In the genomic region with DNA sequence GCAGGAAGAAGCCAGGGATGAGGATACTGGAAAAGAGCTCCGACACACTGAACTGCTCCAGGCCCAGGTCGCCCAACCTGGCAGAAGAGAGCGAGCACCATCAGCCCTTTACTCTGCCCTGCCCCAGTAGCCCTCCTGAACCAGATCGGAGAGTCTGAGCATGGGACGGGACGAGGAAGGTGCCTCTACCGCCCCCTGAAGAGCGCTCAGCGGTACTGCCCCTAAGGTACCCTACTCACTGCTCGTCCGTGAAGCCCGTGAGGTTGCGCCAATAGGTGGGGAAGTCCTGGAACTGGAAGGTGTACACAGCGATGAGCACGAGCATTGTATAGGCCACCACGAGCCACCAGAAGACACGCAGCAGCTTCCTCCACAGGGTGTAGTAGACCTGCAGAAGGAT, we compare ENCODE assay signal across 12 mouse cellular contexts. TPM values are rescaled to one million over a fixed set of nuclear protein-coding genes. Genes with fewer than 3 reads are reported as not detected.
A peak's percentile ranks its signal among the peaks of the same experiment; 100 is the strongest.
DNase-seq lines count a peak whose midpoint lies in the region; ATAC-seq and TF ChIP-seq lines count a peak whose summit lies in the region.
"Had no signal": no experiment of that assay in that cellular context is flagged by ENCODE, and none has a peak within 500 bp of the region (broad histone marks: within the 10 kb centered on the region; RNA-seq: fewer than 3 reads in every experiment).

No protein-coding gene starts in this region.

- no peaks in the 10 kb centered on the region for H3K27me3 ChIP-seq in kidney, embryonic 15.5 days
- H3K27me3 ChIP-seq in forebrain, embryonic 11.5 days (ENCODE audit: control insufficient read depth, insufficient read depth, low read length) = no peaks in the 10 kb centered on the region

- no peak for ATAC-seq in kidney, embryonic 15.5 days (replicated peaks; ENCODE audit: low FRiP score)
- no peak for ATAC-seq in forebrain, embryonic 11.5 days (replicated peaks; ENCODE audit: low FRiP score)
- ATAC-seq: forebrain, embryonic 14.5 days had no signal

- H3K4me2 ChIP-seq in kidney, embryonic 15.5 days = no peak overlapping the region
- no peak overlapping the region for H3K4me2 ChIP-seq in forebrain, embryonic 11.5 days (ENCODE audit: low read depth, low read length, severe bottlenecking)

- TF ChIP-seq POLR2A in embryonic fibroblast, embryonic 13.5 days (IDR thresholded peaks at IDR 0.05; ENCODE audit: low read depth, low read length) = no peak

- H3K36me3 ChIP-seq in kidney, embryonic 15.5 days = peaks cover 88% of the 10 kb centered on the region
- H3K36me3 ChIP-seq in forebrain, embryonic 11.5 days (ENCODE audit: control insufficient read depth, insufficient read depth, low read length) = no peaks in the 10 kb centered on the region

- peak; percentile 38; the same call in 1 of the 2 replicates for TF ChIP-seq CTCF in embryonic fibroblast, embryonic 13.5 days (IDR thresholded peaks at IDR 0.05; ENCODE audit: borderline replicate concordance, insufficient read depth, low read length)

- H3K4me1 ChIP-seq in kidney, embryonic 15.5 days = peaks cover 7% of the 10 kb centered on the region
- H3K4me1 ChIP-seq in embryonic fibroblast, embryonic 13.5 days (ENCODE audit: control insufficient read depth, insufficient read depth, low read length) = no peaks in the 10 kb centered on the region
- no peaks in the 10 kb centered on the region for H3K4me1 ChIP-seq in forebrain, embryonic 11.5 days (replicated peaks; ENCODE audit: control insufficient read depth, insufficient read depth, low read length)
- H3K4me1 ChIP-seq: midbrain, embryonic 10.5 days had no signal

- H3K9ac ChIP-seq in kidney, embryonic 15.5 days = no peak overlapping the region
- H3K9ac ChIP-seq in forebrain, embryonic 11.5 days (ENCODE audit: low read length) = no peak overlapping the region

- 76% methylated on average over 17 of the region's 17 CpGs for WGBS in kidney, embryonic 15.5 days
- WGBS in forebrain, embryonic 11.5 days = 73% methylated on average over 17 of the region's 17 CpGs

- H3K27ac ChIP-seq in kidney, embryonic 15.5 days = peak overlapping the region; percentile 64
- no peak overlapping the region for H3K27ac ChIP-seq in embryonic fibroblast, embryonic 13.5 days (ENCODE audit: insufficient read depth, low read length)
- H3K27ac ChIP-seq in forebrain, embryonic 11.5 days (ENCODE audit: low read depth, low read length) = no peak overlapping the region
- H3K27ac ChIP-seq: midbrain, embryonic 10.5 days had no signal

- H3K9me3 ChIP-seq in kidney, embryonic 15.5 days (replicated peaks) = no peaks in the 10 kb centered on the region
- H3K9me3 ChIP-seq in forebrain, embryonic 11.5 days (ENCODE audit: control insufficient read depth, low read length) = no peaks in the 10 kb centered on the region
- H3K9me3 ChIP-seq: midbrain, embryonic 10.5 days had no signal

- H3K4me3 ChIP-seq in kidney, embryonic 15.5 days (replicated peaks) = no peak overlapping the region
- H3K4me3 ChIP-seq in embryonic fibroblast, embryonic 13.5 days (ENCODE audit: insufficient read depth, low read length) = no peak overlapping the region
- H3K4me3 ChIP-seq in forebrain, embryonic 11.5 days (ENCODE audit: low read depth, low read length) = no peak overlapping the region
- H3K4me3 ChIP-seq: midbrain, embryonic 10.5 days had no signal

- DNase-seq in kidney, postnatal 36 days = no peak
- peak; percentile 26 for DNase-seq in thymus, postnatal 14 days
- DNase-seq in thymus, adult 18-20 months = no peak
- no peak for DNase-seq in urinary bladder, postnatal 36 days (ENCODE audit: low spot score in 2 of 2)
- no peak for DNase-seq in forebrain, embryonic 11.5 days (ENCODE audit: low spot score)
- DNase-seq in adrenal gland, adult 2 months = no peak
- DNase-seq: cerebellum, postnatal 25 days had no signal

RNA-seq across cellular contexts. Expression of a gene that starts 22.0 kb away (rescaled TPM):
- polyA plus RNA-seq in kidney, embryonic 15.5 days (2015; fragmentation: Nextera tagmentation; extraction: Ambion mirVana) = 48.6 and 55.7 TPM in 2 replicates
- 36.0 and 37.2 TPM in 2 replicates for polyA plus RNA-seq in embryonic fibroblast, embryonic 13.5 days (2011; ENCODE audit: insufficient read length, low read depth, missing spikeins)
- 75.7 and 84.5 TPM in 2 replicates for polyA plus RNA-seq in forebrain, embryonic 11.5 days (2014; fragmentation: Nextera tagmentation; extraction: Ambion mirVana)
- 10 to 100 TPM; 15.5 to 18.1 TPM for total RNA-seq in adrenal gland, adult 2 months (2021)
- polyA plus RNA-seq in adrenal gland, adult 2 months (2012; rRNA removed) = 40.6 and 46.7 TPM in 2 replicates

RNA-seq across cellular contexts. Expression of a gene that starts 22.0 kb away (rescaled TPM):
- 37.7 and 39.8 TPM in 2 replicates for polyA plus RNA-seq in kidney, embryonic 15.5 days (2015; fragmentation: Nextera tagmentation; extraction: Ambion mirVana)
- 38.9 and 39.0 TPM in 2 replicates for polyA plus RNA-seq in embryonic fibroblast, embryonic 13.5 days (2011; ENCODE audit: insufficient read length, low read depth, missing spikeins)
- 31.2 and 36.0 TPM in 2 replicates for polyA plus RNA-seq in forebrain, embryonic 11.5 days (2014; fragmentation: Nextera tagmentation; extraction: Ambion mirVana)
- 10 to 100 TPM; 42.8 to 83.8 TPM for total RNA-seq in adrenal gland, adult 2 months (2021)
- 132 and 157 TPM in 2 replicates for polyA plus RNA-seq in adrenal gland, adult 2 months (2012; rRNA removed)

RNA-seq across cellular contexts. Expression of a gene that starts 37.4 kb away (rescaled TPM):
- polyA plus RNA-seq in kidney, embryonic 15.5 days (2015; fragmentation: Nextera tagmentation; extraction: Ambion mirVana) = 0.34 and 0.78 TPM in 2 replicates
- not detected in 2 replicates for polyA plus RNA-seq in embryonic fibroblast, embryonic 13.5 days (2011; ENCODE audit: insufficient read length, low read depth, missing spikeins)
- polyA plus RNA-seq in forebrain, embryonic 11.5 days (2014; fragmentation: Nextera tagmentation; extraction: Ambion mirVana) = 0.37 TPM in 1 of 2 replicates, not detected in the other
- total RNA-seq in adrenal gland, adult 2 months (2021) = not detected
- 0.15 and 0.19 TPM in 2 replicates for polyA plus RNA-seq in adrenal gland, adult 2 months (2012; rRNA removed)
- total RNA-seq: layer of hippocampus, postnatal 14 days had no signal
- polyA plus RNA-seq: forebrain, embryonic 14.5 days; midbrain, embryonic 10.5 days had no signal

RNA-seq across cellular contexts. Expression of a gene that starts 53.2 kb away (rescaled TPM):
- 13.2 and 17.8 TPM in 2 replicates for polyA plus RNA-seq in kidney, embryonic 15.5 days (2015; fragmentation: Nextera tagmentation; extraction: Ambion mirVana)
- 146 and 158 TPM in 2 replicates for polyA plus RNA-seq in embryonic fibroblast, embryonic 13.5 days (2011; ENCODE audit: insufficient read length, low read depth, missing spikeins)
- 5.8 and 5.9 TPM in 2 replicates for polyA plus RNA-seq in forebrain, embryonic 11.5 days (2014; fragmentation: Nextera tagmentation; extraction: Ambion mirVana)
- 10 to 100 TPM; 15.1 to 26.4 TPM for total RNA-seq in adrenal gland, adult 2 months (2021)
- polyA plus RNA-seq in adrenal gland, adult 2 months (2012; rRNA removed) = 47.5 and 64.7 TPM in 2 replicates

RNA-seq across cellular contexts. Expression of a gene that starts 54.7 kb away (rescaled TPM):
- 32.7 and 37.5 TPM in 2 replicates for polyA plus RNA-seq in kidney, embryonic 15.5 days (2015; fragmentation: Nextera tagmentation; extraction: Ambion mirVana)
- 18.1 and 22.0 TPM in 2 replicates for polyA plus RNA-seq in embryonic fibroblast, embryonic 13.5 days (2011; ENCODE audit: insufficient read length, low read depth, missing spikeins)
- polyA plus RNA-seq in forebrain, embryonic 11.5 days (2014; fragmentation: Nextera tagmentation; extraction: Ambion mirVana) = 47.4 and 50.3 TPM in 2 replicates
- total RNA-seq in adrenal gland, adult 2 months (2021) = 10 to 100 TPM in 1 of 2 experiments, 1 to 10 TPM in 1; 9.2 to 39.5 TPM
- 39.7 and 73.8 TPM in 2 replicates for polyA plus RNA-seq in adrenal gland, adult 2 months (2012; rRNA removed)
